Mouse (Mus musculus) embryo, embryonic 10.5 days (tissue): Measurements from ENCODE around the gene Kif26a.

Experiments
- DNase-seq: peaks from one replicate; pipeline ENCODE4 v3.0.0-alpha.2; 2015; ENCODE audit warnings: low spot score

Gene Kif26a

DNA sequence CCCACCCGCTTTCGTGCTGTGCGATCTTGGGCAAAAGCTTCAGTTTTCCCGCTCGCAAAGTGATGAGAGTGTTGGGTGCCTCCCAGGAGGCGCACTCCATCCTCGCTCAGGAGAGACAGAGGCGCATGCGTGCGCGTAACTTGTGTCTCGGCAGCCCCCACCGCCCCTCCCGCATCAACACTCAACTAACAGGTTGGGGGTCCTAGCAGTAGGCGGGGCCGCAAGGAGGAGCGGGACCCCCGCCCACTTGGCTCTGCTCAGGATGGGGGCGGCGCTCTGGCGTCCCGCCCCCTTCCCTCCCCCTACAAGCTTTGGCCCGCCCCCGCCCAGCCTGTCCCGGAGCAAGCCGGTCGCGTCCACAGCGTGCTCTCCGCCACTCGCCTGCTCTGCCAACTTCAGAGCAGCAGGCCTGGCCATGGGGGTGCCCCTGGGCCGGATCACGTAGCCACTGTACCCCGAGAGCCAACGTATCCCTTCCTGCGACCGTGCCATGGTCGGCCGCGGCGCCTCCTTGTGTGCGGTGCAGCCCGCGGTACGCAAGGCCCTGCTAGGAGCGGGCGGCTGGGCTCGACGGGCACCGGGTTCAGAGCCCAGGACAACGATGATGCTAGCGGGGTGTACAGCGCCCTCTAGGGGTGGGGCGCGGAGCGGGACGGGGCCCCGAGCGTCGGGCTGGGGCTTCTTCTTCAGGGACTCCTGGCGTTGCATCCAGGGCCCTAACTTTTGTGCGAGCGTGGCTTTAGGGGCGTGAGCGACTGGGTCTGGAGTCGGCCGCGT, at the start of gene Kif26a:
Gene Kif26a, plus strand, starts transcription at position 334 of the 777 bp plus-strand sequence.
- DNase-seq = peak; percentile 87

GRCm38 (mm10) chr12:112096733-112097117, 49.3 kb upstream of the Kif26a start:
- no peak for DNase-seq

DNA sequence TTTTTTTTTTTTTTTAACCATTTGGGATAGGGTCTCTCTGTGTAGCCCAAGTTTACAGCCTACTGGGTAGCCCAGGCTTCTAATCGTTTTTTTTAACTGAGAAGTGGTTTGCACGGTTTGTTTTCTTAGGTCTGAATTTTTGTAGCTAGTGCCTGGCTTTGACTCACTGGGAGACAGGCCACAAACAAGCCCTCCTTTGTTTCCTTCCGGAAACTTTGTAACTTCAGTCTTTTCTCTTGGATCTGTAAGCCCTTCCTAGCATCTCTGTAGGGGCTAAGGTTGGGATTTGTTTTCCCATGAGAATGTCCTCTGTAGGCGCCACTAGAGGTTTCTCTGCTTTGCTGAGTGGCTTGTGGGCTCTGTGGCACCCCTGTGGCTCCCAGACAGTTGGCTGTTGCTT, 45.9 kb upstream of the Kif26a start:
- DNase-seq = no peak

DNA sequence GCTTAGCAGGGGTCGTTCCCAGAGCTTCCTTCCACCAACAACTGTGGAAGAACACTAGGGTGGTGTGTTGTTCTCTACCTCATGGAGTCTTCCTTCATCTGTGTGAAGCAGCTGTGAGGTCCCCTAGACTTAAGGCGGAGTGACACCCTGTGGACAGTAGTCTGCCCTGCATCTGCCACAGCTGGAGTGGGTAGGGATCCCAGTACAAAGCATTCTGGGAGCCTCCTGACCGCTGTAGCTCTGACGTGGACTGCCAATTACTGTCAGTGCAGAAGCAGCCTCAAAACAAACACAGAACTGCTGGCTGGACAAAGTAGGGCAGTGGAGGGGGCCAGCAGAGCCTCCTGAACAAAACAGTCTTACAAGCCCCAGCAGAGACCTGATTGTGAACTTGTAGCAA, 45.0 kb upstream of the Kif26a start:
- no peak for DNase-seq

GRCm38 (mm10) chr12:112103179-112103578, 42.8 kb upstream of the Kif26a start:
- DNase-seq = no peak

DNA sequence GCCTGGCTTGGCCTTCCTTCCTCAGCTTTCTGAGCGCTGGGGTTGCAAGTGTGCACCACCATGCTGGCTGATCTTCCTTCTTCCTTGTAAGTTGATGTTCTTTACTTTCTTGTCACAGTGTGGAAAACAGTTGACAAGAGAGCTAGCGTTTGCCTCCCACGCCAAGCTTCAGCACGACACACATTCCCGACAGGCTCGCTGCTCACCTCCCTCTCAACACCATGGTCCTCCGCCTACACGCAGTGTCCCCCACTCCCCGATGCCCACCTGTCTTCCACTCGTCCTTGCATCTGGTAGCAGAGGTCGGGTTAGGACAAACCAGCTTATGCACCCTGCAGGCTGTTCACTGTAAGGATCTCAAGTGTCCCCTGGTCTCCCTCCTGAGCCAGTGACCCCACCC, 41.1 kb upstream of the Kif26a start:
- no peak for DNase-seq

GRCm38 (mm10) chr12:112106541-112106971, 39.5 kb upstream of the Kif26a start, which contains the start of gene Aspg:
Aspg (plus strand) TSS chr12:112106679.
- DNase-seq = peak; percentile 58

GRCm38 (mm10) chr12:112107685-112108084, 38.3 kb upstream of the Kif26a start:
- no peak for DNase-seq

DNA sequence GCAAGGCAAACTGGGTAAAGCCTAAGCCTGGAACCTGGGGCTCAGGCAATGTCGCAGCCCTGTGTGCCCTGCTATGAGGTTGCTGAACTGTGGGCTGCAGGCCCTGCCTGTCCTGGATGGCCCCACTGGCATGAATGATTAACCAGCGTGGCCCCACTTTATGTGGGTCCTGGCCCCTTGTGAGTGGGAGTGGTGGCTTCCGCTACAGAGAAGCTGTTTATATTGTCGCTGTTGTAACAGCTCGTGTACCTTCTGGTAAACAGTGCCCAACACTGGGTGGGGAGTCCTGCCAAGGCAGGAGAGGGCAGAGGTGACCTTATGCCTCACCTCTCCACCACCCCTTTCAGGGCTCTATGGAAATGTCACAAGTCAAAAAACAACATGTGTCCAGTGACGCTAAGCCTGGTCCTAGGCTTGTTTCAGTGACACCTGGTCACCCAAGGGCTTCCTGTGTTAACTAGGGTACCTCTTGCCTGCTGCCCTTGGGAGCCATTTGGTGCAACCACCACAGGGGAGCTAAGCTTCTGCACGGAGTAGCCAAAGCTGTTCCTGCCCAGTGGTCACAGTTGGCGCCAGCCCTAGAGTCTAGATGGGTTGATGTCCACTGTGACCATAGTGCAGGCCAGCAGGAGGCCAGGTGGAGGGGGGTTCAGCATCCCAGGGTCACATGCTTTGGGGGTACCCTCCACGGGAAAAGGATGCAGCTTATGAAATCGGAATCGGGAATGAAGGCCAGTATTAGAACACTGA, 37.1 kb upstream of the Kif26a start:
- DNase-seq = no peak

- no peak for DNase-seq
These were observed 36.3 kb upstream of the Kif26a start for GRCm38 (mm10) chr12:112109701-112110100.

DNA sequence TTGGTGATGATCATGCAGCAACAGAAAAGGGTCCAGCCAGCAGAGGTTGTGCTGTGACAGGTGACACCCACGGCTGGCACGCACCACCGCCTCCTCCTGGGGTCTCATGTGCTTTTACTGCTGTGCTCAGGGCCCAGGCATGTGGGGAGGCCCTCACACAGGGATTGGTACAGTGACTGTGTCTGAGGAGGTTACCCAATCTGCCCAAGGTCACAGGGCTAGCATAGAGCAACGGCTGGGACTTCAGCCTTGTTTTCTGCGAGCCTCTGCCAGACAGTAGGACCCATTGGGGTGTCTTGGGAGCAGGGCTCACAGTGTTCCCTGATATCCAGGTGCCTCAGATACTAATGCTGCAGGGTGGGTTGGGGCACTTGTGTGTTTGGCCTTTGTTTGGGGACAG, 34.7 kb upstream of the Kif26a start:
- no peak for DNase-seq

GRCm38 (mm10) chr12:112112235-112112634, 33.8 kb upstream of the Kif26a start:
- no peak for DNase-seq

GRCm38 (mm10) chr12:112112686-112113396, 33.2 kb upstream of the Kif26a start:
- DNase-seq = no peak

- DNase-seq = peak; percentile 91
These were observed 32.3 kb upstream of the Kif26a start for GRCm38 (mm10) chr12:112113710-112114109.

- no peak for DNase-seq
These were observed 29.0 kb upstream of the Kif26a start for GRCm38 (mm10) chr12:112117006-112117405.

DNA sequence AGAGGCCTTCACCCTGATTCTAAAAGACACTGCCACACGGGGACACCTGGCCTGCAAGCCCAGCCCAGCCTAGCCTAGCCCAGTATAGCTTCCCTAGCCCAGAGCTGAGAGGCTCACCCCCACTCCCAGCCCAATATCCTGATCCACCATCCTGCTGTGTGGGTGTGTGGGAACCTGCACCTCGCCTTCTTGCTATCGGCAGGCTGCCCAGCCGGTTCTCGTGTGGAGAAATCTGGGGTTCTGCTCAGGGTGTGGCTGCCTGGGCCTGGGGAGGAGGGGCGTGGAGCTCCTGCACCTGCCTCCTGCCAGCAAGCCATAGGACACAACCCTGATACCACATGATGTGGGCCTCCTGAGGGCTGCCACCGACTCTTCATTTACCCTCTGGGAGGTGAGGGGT, 28.4 kb upstream of the Kif26a start:
- DNase-seq = no peak

DNA sequence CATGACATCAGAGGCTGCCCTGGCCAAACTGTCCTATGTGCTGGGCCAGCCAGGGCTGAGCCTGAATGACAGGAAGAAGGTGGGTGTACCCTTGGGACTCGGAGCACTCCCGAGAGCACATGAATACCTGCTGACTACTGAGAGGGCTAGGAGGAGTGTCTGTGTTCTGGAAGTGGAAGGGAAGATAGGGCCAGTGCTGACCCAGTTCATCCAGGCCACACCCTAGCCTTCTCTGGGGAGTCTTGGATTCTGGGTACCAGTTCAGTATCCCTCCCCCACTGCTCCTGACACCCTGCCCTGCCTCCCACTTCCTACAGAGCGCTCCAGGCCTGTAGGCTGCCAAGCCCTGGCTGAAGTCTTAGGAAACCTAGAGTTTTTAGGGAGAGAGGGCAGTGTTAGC, 24.8 kb upstream of the Kif26a start:
- DNase-seq = no peak

GRCm38 (mm10) chr12:112125903-112126302, 20.1 kb upstream of the Kif26a start:
- DNase-seq = no peak

GRCm38 (mm10) chr12:112126931-112127635, 18.9 kb upstream of the Kif26a start:
- DNase-seq = no peak

GRCm38 (mm10) chr12:112128526-112128925, 17.5 kb upstream of the Kif26a start:
- no peak for DNase-seq

- DNase-seq = no peak
These were observed 16.6 kb upstream of the Kif26a start for GRCm38 (mm10) chr12:112129300-112129856.
